Mouse (Mus musculus) limb, embryonic 14.5 days (tissue): Measurements from ENCODE around the gene Fam209. TPM values are rescaled to one million over a fixed set of nuclear protein-coding genes. Genes with fewer than 3 reads are reported as not detected.

Source experiments
- ATAC-seq: fragments of 200-750 bp; cut with Nextera tagmentation; 2 replicates; pipeline ENCODE4 v1.8.0; 2017; ENCODE audit warnings: low read depth, moderate number of reproducible peaks, moderate TSS enrichment; ENCODE audit not compliant: low FRiP score
- DNase-seq: peaks from one replicate; pipeline ENCODE4 v3.0.0-alpha.2; 2015; ENCODE audit warnings: low spot score
- H3K27ac ChIP-seq: fragments of 300-500 bp; sonication (generic); replicated peaks from 2 replicates; pipeline ENCODE4 v1.5.1; 2014; ENCODE audit warnings: low read depth, mild to moderate bottlenecking, low read length, moderate library complexity, mixed read lengths
- H3K27me3 ChIP-seq: fragments of 300-500 bp; sonication (generic); 2 replicates; pipeline ENCODE4 v1.6.1; 2014; ENCODE audit warnings: low read length, mixed read lengths; ENCODE audit not compliant: control insufficient read depth, insufficient read depth
- H3K36me3 ChIP-seq: fragments of 300-500 bp; sonication (generic); 2 replicates; pipeline ENCODE4 v1.6.1; 2014; ENCODE audit warnings: mild to moderate bottlenecking, low read length, moderate library complexity, mixed read lengths; ENCODE audit not compliant: control insufficient read depth, insufficient read depth
- H3K4me1 ChIP-seq: fragments of 300-500 bp; sonication (generic); 2 replicates; pipeline ENCODE4 v1.6.1; 2014; ENCODE audit warnings: antibody characterized with exemption, low read length, mixed read lengths; ENCODE audit not compliant: control insufficient read depth, insufficient read depth
- H3K4me2 ChIP-seq: fragments of 300-500 bp; sonication (generic); replicated peaks from 2 replicates; pipeline ENCODE4 v1.6.1; 2014; ENCODE audit warnings: low read depth, mild to moderate bottlenecking, low read length, moderate library complexity; ENCODE audit not compliant: severe bottlenecking
- H3K4me3 ChIP-seq: fragments of 300-500 bp; sonication (generic); replicated peaks from 2 replicates; pipeline ENCODE4 v1.5.1; 2014; ENCODE audit warnings: low read length
- H3K9ac ChIP-seq: fragments of 300-500 bp; sonication (generic); 2 replicates; pipeline ENCODE4 v1.6.1; 2014; ENCODE audit warnings: mild to moderate bottlenecking, low read depth, low read length, moderate library complexity; ENCODE audit not compliant: severe bottlenecking
- H3K9me3 ChIP-seq: fragments of 300-500 bp; sonication (generic); 2 replicates; pipeline ENCODE4 v1.6.1; 2016; ENCODE audit warnings: low read length; ENCODE audit not compliant: control insufficient read depth
- POLR2A ChIP-seq: fragments of 200-500 bp; IDR thresholded peaks from 2 replicates; pipeline ENCODE4 v1.8.0; 2012; ENCODE audit warnings: inconsistent platforms, mild to moderate bottlenecking, moderate library complexity, borderline replicate concordance; ENCODE audit not compliant: insufficient read depth, insufficient read length; ENCODE audit errors: extremely low read depth
- whole genome bisulfite sequencing: fragments of 180-500 bp; shearing (Covaris S2); extraction: QIAGEN DNeasy Blood & Tissue Kit; methylation state at CpG from one replicate; pipeline ENCODE4 v1.1.7; 2014; 5-methylcytosine and 5-hydroxymethylcytosine counted together
- polyA plus RNA-seq, 2 experiments: library from polyadenylated mRNA; depleted of rRNA in 1 of 2; stranded (reverse) in 1 of 2; unstranded in 1 of 2; fragments of >200 nt; fragmentation: Nextera tagmentation in 1 of 2; extraction: Ambion mirVana in 1 of 2; gene quantifications; 2 replicates each; pipeline versions ENCODE4 v1.2.1 to v1.2.3; 2012 to 2014

The Fam209 gene
- polyA plus RNA-seq, 2 experiments = 0.16 to 0.66 TPM

DNA sequence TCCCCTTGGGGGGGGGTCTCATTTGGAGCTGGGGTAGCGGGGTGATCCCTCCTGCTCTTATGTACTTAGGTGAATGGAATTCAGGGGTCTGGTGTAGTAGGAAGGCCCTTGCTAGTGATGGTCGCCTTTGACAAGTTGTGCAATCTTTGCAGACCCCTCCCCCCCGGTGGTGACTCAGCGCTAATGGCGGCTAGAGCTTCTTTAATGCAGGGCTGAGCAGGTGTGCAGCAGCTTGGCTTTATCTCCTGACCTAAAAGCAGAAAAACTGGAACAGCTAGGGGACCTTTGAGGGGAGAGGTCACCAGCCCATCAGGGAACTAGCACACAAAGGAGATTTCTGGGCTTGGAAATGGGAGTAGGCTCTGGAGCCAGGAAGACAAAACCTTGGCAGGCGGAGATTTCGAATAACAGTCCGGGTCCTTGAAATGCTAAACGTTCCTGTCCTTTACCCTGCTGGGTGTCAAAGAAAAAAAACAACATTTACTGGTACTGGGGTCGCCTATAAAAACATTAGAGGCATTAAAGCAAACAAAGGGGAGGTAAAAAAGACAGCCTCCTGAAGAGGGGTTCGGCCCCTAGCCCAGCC is 44.2 kb downstream of the Fam209 start:
- Histone ChIP-seq H3K27me3 (no peaks in the 10 kb centered on the region), H3K9me3 (no peaks in the 10 kb centered on the region), H3K27ac (no peak overlapping the region), H3K36me3 (no peaks in the 10 kb centered on the region), H3K4me2 (no peak overlapping the region), H3K4me1 (no peaks in the 10 kb centered on the region), H3K4me3 (no peak overlapping the region), H3K9ac (no peak overlapping the region)
- 21% methylated on average over 11 of the region's 11 CpGs for WGBS
- ATAC-seq (no peak), DNase-seq (no peak)
- no peak for TF ChIP-seq POLR2A

DNA sequence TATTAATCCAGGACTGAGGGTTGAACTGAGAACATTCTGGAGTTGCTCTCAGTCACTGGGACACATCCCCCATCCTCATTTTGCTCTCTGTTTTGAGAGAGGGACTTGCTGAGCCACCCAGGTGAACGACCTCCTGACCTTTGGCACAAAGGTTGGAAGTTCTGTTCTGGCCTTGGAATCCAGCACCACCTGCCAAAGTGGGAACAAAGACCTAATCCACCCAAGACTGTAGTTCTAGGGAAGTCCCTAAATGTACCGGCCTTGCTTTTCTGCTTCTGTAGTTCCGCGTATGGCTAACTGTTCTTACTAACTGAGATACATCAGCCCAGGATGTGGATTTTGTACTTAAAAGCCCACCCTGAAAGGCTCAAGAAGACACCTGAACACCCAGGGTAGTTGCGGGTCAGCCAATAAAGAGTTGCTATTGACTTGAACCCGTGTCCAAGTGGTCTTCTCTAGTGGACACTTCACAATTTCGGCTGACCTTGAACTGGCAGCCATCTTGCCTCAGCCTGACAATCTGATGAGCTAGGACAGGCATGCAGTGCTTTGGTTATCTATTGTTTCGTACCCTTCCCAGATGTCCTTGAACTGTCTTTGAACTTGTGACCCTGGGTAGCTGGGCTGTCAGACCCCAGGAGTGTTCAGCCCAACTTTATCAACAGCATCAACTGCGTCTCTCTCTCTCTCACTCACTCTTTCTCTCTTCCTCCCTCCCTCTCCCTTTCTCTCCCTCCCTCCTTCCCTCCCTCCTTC is 48.5 kb downstream of the Fam209 start:
- Histone ChIP-seq H3K27ac (no peak overlapping the region), H3K4me3 (no peak overlapping the region), H3K9me3 (no peaks in the 10 kb centered on the region), H3K36me3 (no peaks in the 10 kb centered on the region), H3K27me3 (no peaks in the 10 kb centered on the region), H3K4me2 (no peak overlapping the region), H3K9ac (no peak overlapping the region), H3K4me1 (no peaks in the 10 kb centered on the region)
- DNase-seq (no peak), ATAC-seq (no peak)
- TF ChIP-seq POLR2A = no peak
- 88% methylated on average over 9 of the region's 9 CpGs for WGBS

DNA sequence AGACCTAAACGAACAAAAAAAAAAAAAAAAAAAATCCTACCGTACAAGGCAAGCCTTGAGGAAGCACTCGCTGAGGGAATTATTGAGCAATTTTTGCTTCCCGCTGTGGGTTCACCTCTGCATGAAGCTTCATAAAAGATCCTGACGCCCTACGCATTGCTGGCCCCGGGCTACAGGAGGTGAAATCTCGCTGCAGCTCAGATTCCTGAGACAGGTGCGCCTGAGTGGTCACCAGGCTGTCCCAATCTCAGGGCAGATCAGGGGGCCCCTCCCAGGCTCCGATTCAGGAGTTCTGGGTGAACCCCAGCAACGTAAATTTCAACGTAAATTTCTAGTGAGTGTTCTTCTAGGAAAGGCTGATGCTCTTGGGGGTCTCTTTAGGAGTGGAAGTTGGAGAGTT is 50.2 kb downstream of the Fam209 start:
- Histone ChIP-seq H3K4me1 (no peaks in the 10 kb centered on the region), H3K36me3 (no peaks in the 10 kb centered on the region), H3K4me2 (no peak overlapping the region), H3K9me3 (no peaks in the 10 kb centered on the region), H3K4me3 (no peak overlapping the region), H3K27me3 (no peaks in the 10 kb centered on the region), H3K9ac (no peak overlapping the region), H3K27ac (no peak overlapping the region)
- ATAC-seq (no peak), DNase-seq (no peak)
- TF ChIP-seq POLR2A = no peak
- WGBS = 54% methylated on average over 12 of the region's 12 CpGs

Other genes starting within 250 kb of the Fam209 start
- 0.18 and 0.22 TPM in 2 replicates for gene Mc3r, start 224.0 kb upstream of the Fam209 start, polyA plus RNA-seq (2012; rRNA removed)
- 0.12 TPM in 1 of 2 replicates, not detected in the other for gene Mc3r, start 224.0 kb upstream of the Fam209 start, polyA plus RNA-seq (2014; fragmentation: Nextera tagmentation; extraction: Ambion mirVana)
- 9.8 and 10.7 TPM in 2 replicates for gene Fam210b, start 127.0 kb upstream of the Fam209 start, polyA plus RNA-seq (2012; rRNA removed)
- gene Fam210b, start 127.0 kb upstream of the Fam209 start, polyA plus RNA-seq (2014; fragmentation: Nextera tagmentation; extraction: Ambion mirVana) = 14.6 and 16.5 TPM in 2 replicates
- gene Aurka, start 102.0 kb upstream of the Fam209 start, polyA plus RNA-seq (2012; rRNA removed) = 49.8 and 58.7 TPM in 2 replicates
- gene Aurka, start 102.0 kb upstream of the Fam209 start, polyA plus RNA-seq (2014; fragmentation: Nextera tagmentation; extraction: Ambion mirVana) = 85.3 and 98.9 TPM in 2 replicates
- 50.7 and 58.0 TPM in 2 replicates for gene Cstf1, start 101.8 kb upstream of the Fam209 start, polyA plus RNA-seq (2012; rRNA removed)
- gene Cstf1, start 101.8 kb upstream of the Fam209 start, polyA plus RNA-seq (2014; fragmentation: Nextera tagmentation; extraction: Ambion mirVana) = 36.9 and 43.7 TPM in 2 replicates
- 0.16 and 0.33 TPM in 2 replicates for gene Cass4, start 78.7 kb upstream of the Fam209 start, polyA plus RNA-seq (2012; rRNA removed)
- 0.28 and 0.50 TPM in 2 replicates for gene Cass4, start 78.7 kb upstream of the Fam209 start, polyA plus RNA-seq (2014; fragmentation: Nextera tagmentation; extraction: Ambion mirVana)
- 38.5 and 45.9 TPM in 2 replicates for gene Rtf2, start 32.0 kb upstream of the Fam209 start, polyA plus RNA-seq (2012; rRNA removed)
- 69.9 and 70.9 TPM in 2 replicates for gene Rtf2, start 32.0 kb upstream of the Fam209 start, polyA plus RNA-seq (2014; fragmentation: Nextera tagmentation; extraction: Ambion mirVana)
- gene Gcnt7, start 13.9 kb upstream of the Fam209 start, polyA plus RNA-seq (2012; rRNA removed) = 0.03 TPM in 1 of 2 replicates, not detected in the other
- gene Gcnt7, start 13.9 kb upstream of the Fam209 start, polyA plus RNA-seq (2014; fragmentation: Nextera tagmentation; extraction: Ambion mirVana) = 0.66 and 1.1 TPM in 2 replicates
- gene Tfap2c, start 77.1 kb downstream of the Fam209 start, polyA plus RNA-seq (2012; rRNA removed) = 6.1 and 7.7 TPM in 2 replicates
- gene Tfap2c, start 77.1 kb downstream of the Fam209 start, polyA plus RNA-seq (2014; fragmentation: Nextera tagmentation; extraction: Ambion mirVana) = 9.9 and 10.0 TPM in 2 replicates